Mouse (Mus musculus) C2C12 (cell line): ENCODE results near the gene Cpa1. TPM values are rescaled to one million over a fixed set of nuclear protein-coding genes. Genes with fewer than 3 reads are reported as not detected.

Experiments used
- H3K27me3 ChIP-seq: one replicate; pipeline ENCODE4 v1.6.1; 2011; ENCODE audit not compliant: control insufficient read depth, insufficient read depth, insufficient read length
- H3K36me3 ChIP-seq: one replicate; pipeline ENCODE4 v1.6.1; 2011; ENCODE audit not compliant: control insufficient read depth, insufficient read depth
- H3K4me3 ChIP-seq: one replicate; pipeline ENCODE4 v1.5.1; 2011; ENCODE audit warnings: mild to moderate bottlenecking, control low read depth; ENCODE audit not compliant: poor library complexity, insufficient read depth, severe bottlenecking
- H3K79me2 ChIP-seq: one replicate; pipeline ENCODE4 v1.6.1; 2011; ENCODE audit not compliant: control insufficient read depth, insufficient read depth
- H3K79me3 ChIP-seq: one replicate; pipeline ENCODE4 v1.6.1; 2011; ENCODE audit warnings: low read depth, control low read depth
- H3ac ChIP-seq: one replicate; pipeline ENCODE3; 2011; ENCODE audit warnings: low read depth; ENCODE audit not compliant: control insufficient read depth, insufficient read length
- CEBPB ChIP-seq: IDR thresholded peaks from one replicate; pipeline ENCODE4 v1.6.1; 2011; ENCODE audit warnings: low read depth, mild to moderate bottlenecking, control low read depth, moderate library complexity
- CTCF ChIP-seq: IDR thresholded peaks from one replicate; pipeline ENCODE4 v1.5.1; 2011; ENCODE audit not compliant: control insufficient read depth, insufficient read depth, insufficient read length
- FOSL1 ChIP-seq: IDR thresholded peaks from one replicate; pipeline ENCODE4 v1.8.0; 2011; ENCODE audit warnings: mild to moderate bottlenecking, low read length; ENCODE audit not compliant: poor library complexity, insufficient read depth, severe bottlenecking
- MAX ChIP-seq: IDR thresholded peaks from one replicate; pipeline ENCODE4 v1.6.1; 2011; ENCODE audit warnings: mild to moderate bottlenecking, control low read depth
- MYOD1 ChIP-seq: IDR thresholded peaks from one replicate; pipeline ENCODE4 v1.6.1; 2011; ENCODE audit warnings: low read depth; ENCODE audit not compliant: control insufficient read depth, insufficient read length
- MYOG ChIP-seq: IDR thresholded peaks from one replicate; pipeline ENCODE4 v1.6.1; 2011; ENCODE audit not compliant: control insufficient read depth, insufficient read length; ENCODE audit errors: extremely low read depth
- USF1 ChIP-seq: IDR thresholded peaks from one replicate; pipeline ENCODE4 v1.6.1; 2011; ENCODE audit warnings: low read depth, mild to moderate bottlenecking, control low read depth, moderate library complexity
- polyA plus RNA-seq: library from polyadenylated mRNA; unstranded; fragments of >200 nt; fragmentation: generic; extraction: Trizol; gene quantifications from one replicate; pipeline ENCODE4 v1.2.1, GENCODE M21; 2012; ENCODE audit warnings: missing spikeins

Gene Cpa1
- polyA plus RNA-seq, 1 experiment, result not detected

DNA sequence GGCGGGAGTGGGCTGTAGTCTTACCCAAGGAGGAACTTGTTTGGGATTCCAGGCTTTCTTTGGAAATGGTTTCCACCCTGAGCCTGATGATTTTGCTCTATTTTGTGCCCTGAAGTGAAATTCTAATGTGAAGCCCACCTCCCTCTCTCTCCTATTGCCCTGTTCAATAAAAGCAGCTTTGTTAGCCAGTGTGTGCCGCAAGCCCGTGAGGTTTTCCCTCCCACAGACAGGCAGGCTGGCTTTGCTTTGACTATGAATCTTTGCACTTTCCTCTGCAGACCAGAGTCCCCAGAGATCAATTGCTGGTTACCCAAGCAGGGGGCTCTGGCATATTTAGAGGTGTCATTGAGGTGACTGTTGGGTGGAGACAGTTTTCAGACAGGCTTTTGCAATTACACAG lies 5.4 kb downstream of the Cpa1 start:
- Histone ChIP-seq H3ac (no peak overlapping the region), H3K27me3 (no peaks in the 10 kb centered on the region), H3K36me3 (no peaks in the 10 kb centered on the region), H3K4me3 (no peak overlapping the region), H3K79me2 (no peaks in the 10 kb centered on the region), H3K79me3 (no peaks in the 10 kb centered on the region)
- TF ChIP-seq CTCF (no peak), USF1 (no peak), FOSL1 (no peak), MYOG (no peak), MAX (no peak)

DNA sequence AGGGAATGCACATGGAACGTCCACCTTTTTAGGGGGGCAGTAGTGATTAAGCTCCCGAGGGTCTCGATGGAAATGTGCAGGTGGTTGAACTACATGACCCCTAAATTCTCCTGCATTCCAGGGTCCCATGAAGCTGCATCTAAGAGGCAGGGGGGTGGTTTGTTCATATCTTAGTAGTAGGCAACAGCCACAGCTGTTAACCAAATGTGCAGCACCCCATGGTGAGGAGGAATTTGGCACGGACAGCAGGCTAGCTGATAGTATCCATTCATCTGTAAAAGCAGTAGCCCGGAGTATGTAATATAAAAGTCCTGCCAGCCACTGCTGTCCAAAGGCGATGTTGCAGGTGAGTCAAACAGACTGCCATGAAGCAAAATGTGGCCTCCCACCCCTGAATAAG lies 6.4 kb downstream of the Cpa1 start:
- Histone ChIP-seq H3ac (no peak overlapping the region), H3K4me3 (no peak overlapping the region), H3K36me3 (no peaks in the 10 kb centered on the region), H3K79me2 (no peaks in the 10 kb centered on the region), H3K79me3 (no peaks in the 10 kb centered on the region), H3K27me3 (no peaks in the 10 kb centered on the region)
- TF ChIP-seq MAX (no peak), MYOG (no peak), FOSL1 (no peak), CEBPB (no peak), MYOD1 (no peak), USF1 (no peak), CTCF (no peak)

- Histone ChIP-seq H3K79me3 (no peaks in the 10 kb centered on the region), H3ac (no peak overlapping the region), H3K27me3 (no peaks in the 10 kb centered on the region), H3K4me3 (no peak overlapping the region), H3K79me2 (no peaks in the 10 kb centered on the region), H3K36me3 (no peaks in the 10 kb centered on the region)
- no peak for TF ChIP-seq CTCF
- no peak for TF ChIP-seq FOSL1
These were observed 10.8 kb downstream of the Cpa1 start for GRCm38 (mm10) chr6:30649651-30650296.

DNA sequence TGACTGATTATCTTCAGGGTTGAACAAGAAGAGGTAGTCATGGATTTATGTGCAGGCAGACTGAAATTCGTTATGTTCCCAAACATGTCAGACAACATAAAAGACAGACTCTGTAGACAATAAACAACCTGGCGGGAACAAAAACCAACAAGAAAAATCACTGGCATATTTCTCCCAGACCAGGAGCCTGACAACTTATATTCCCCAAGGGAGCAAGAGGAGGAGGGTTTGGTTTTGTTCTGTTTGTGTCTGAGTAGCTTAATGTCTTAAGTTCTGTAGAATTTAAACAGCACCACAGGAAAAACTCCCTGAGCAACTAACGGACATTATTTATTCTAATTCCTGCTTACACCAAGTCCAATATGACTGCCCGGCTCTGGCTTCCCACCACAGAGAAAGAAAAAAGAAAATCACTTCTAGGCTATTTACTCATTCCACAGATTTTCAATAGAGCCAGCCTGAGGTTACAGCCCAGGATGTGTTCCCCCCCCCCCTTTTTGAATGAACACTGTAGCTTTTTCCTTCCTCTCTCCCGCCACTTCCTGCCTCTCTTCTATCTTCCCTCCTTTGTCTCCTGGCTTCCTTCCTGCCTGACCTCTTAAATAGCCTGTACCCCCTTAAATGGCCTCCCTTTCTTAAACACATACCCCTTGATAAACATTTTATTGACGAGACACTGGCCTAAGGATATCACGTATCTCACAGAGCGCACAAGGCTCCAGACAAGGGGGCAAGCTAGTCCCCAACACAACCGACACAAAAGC lies 13.6 kb downstream of the Cpa1 start:
- no peak overlapping the region for H3ac ChIP-seq
- H3K79me2 ChIP-seq, result no peaks in the 10 kb centered on the region
- TF ChIP-seq CEBPB (no peak), MAX (no peak), FOSL1 (no peak), USF1 (no peak), MYOD1 (no peak), MYOG (no peak), CTCF (no peak)
- no peak overlapping the region for H3K4me3 ChIP-seq
- no peaks in the 10 kb centered on the region for H3K27me3 ChIP-seq
- H3K79me3 ChIP-seq, result no peaks in the 10 kb centered on the region
- H3K36me3 ChIP-seq, result no peaks in the 10 kb centered on the region

GRCm38 (mm10) chr6:30653518-30653917 lies 14.5 kb downstream of the Cpa1 start:
- no peaks in the 10 kb centered on the region for H3K79me3 ChIP-seq
- H3ac ChIP-seq, result no peak overlapping the region
- H3K79me2 ChIP-seq, result no peaks in the 10 kb centered on the region
- TF ChIP-seq FOSL1 (no peak), CTCF (no peak), MYOG (no peak), MAX (no peak), MYOD1 (no peak), USF1 (no peak), CEBPB (no peak)
- H3K36me3 ChIP-seq, result peaks cover 3% of the 10 kb centered on the region
- H3K27me3 ChIP-seq, result no peaks in the 10 kb centered on the region
- no peak overlapping the region for H3K4me3 ChIP-seq

- TF ChIP-seq MAX (no peak), MYOD1 (no peak), CEBPB (no peak), CTCF (no peak), MYOG (no peak), USF1 (no peak), FOSL1 (no peak)
- H3K79me3 ChIP-seq, result no peaks in the 10 kb centered on the region
- peaks cover 3% of the 10 kb centered on the region for H3K36me3 ChIP-seq
These were observed 15.4 kb downstream of the Cpa1 start for GRCm38 (mm10) chr6:30654402-30654859.

More at GRCm38 (mm10) chr6:30654402-30654859, 15.4 kb downstream of the Cpa1 start:
- H3K27me3 ChIP-seq, result no peaks in the 10 kb centered on the region
- H3ac ChIP-seq, result no peak overlapping the region
- H3K4me3 ChIP-seq, result no peak overlapping the region
- no peaks in the 10 kb centered on the region for H3K79me2 ChIP-seq
